In genomic region chr8:126908805-126909204, GRCm38 (mm10) we compare ENCODE assay signal across 10 mouse cellular contexts. TPM values are rescaled to one million over a fixed set of nuclear protein-coding genes. Genes with fewer than 3 reads are reported as not detected.
DNase-seq lines count a peak whose midpoint lies in the region; ATAC-seq and TF ChIP-seq lines count a peak whose summit lies in the region.
"Had no signal": no experiment of that assay in that cellular context is flagged by ENCODE, and none has a peak within 500 bp of the region (broad histone marks: within the 10 kb centered on the region; RNA-seq: fewer than 3 reads in every experiment).

No protein-coding gene starts in this region.

- H3K9me3 ChIP-seq in kidney, embryonic 14.5 days (ENCODE audit: control insufficient read depth, low read length), result no peaks in the 10 kb centered on the region
- H3K9me3 ChIP-seq in intestine, embryonic 16.5 days (ENCODE audit: control insufficient read depth, low read length), result no peaks in the 10 kb centered on the region
- no peaks in the 10 kb centered on the region for H3K9me3 ChIP-seq in hindbrain, postnatal 0 days (ENCODE audit: low read length)

- no peaks in the 10 kb centered on the region for H3K36me3 ChIP-seq in kidney, embryonic 14.5 days (ENCODE audit: control insufficient read depth, insufficient read depth, low read length)
- no peaks in the 10 kb centered on the region for H3K36me3 ChIP-seq in intestine, embryonic 16.5 days (ENCODE audit: control insufficient read depth, insufficient read depth, low read length)
- no peaks in the 10 kb centered on the region for H3K36me3 ChIP-seq in macrophage (ENCODE audit: inconsistent target)
- no peaks in the 10 kb centered on the region for H3K36me3 ChIP-seq in hindbrain, postnatal 0 days (ENCODE audit: insufficient read depth, low read length)

- H3K4me1 ChIP-seq in kidney, embryonic 14.5 days (ENCODE audit: control insufficient read depth, insufficient read depth, low read length), result 0 out of 2 replicates have a peak, but pooled peaks cover 8% of the 10 kb centered on the region
- peaks cover 30% of the 10 kb centered on the region for H3K4me1 ChIP-seq in intestine, embryonic 16.5 days (ENCODE audit: control insufficient read depth, insufficient read depth, low read length)
- H3K4me1 ChIP-seq in hindbrain, postnatal 0 days (ENCODE audit: insufficient read depth, low read length), result peaks cover 16% of the 10 kb centered on the region

- no peaks in the 10 kb centered on the region for H3K79me2 ChIP-seq in macrophage (ENCODE audit: inconsistent target)

- H3K4me3 ChIP-seq in kidney, embryonic 14.5 days (ENCODE audit: low read length), result no peak overlapping the region
- no peak overlapping the region for H3K4me3 ChIP-seq in intestine, embryonic 16.5 days (ENCODE audit: low read length)
- no peak overlapping the region for H3K4me3 ChIP-seq in macrophage (ENCODE audit: inconsistent target)
- H3K4me3 ChIP-seq in hindbrain, postnatal 0 days (ENCODE audit: low read length), result no peak overlapping the region
- H3K4me3 ChIP-seq: myocyte had no signal

- H3K27ac ChIP-seq in kidney, embryonic 14.5 days (ENCODE audit: low read depth, low read length), result no peak overlapping the region
- 0 out of 2 replicates have a peak overlapping the region, but pooled peaks have one; percentile 15 for H3K27ac ChIP-seq in intestine, embryonic 16.5 days (ENCODE audit: low read length)
- peak overlapping the region; percentile 75 for H3K27ac ChIP-seq in macrophage
- H3K27ac ChIP-seq in hindbrain, postnatal 0 days, result no peak overlapping the region

- ATAC-seq in kidney, embryonic 14.5 days (ENCODE audit: low FRiP score, low TSS enrichment), result no peak
- peak; percentile 44 for ATAC-seq in intestine, embryonic 16.5 days
- no peak for ATAC-seq in hindbrain, postnatal 0 days

- no peak for TF ChIP-seq CTCF in hindbrain, postnatal 0 days (IDR thresholded peaks at IDR 0.05; ENCODE audit: low read depth)

- no peaks in the 10 kb centered on the region for H3K27me3 ChIP-seq in kidney, embryonic 14.5 days (ENCODE audit: control insufficient read depth, insufficient read depth, low read length)
- H3K27me3 ChIP-seq in intestine, embryonic 16.5 days (replicated peaks; ENCODE audit: control insufficient read depth, insufficient read depth, low read length), result no peaks in the 10 kb centered on the region
- H3K27me3 ChIP-seq in hindbrain, postnatal 0 days (ENCODE audit: insufficient read depth, low read length), result no peaks in the 10 kb centered on the region

- no peak overlapping the region for H3K4me2 ChIP-seq in kidney, embryonic 14.5 days (replicated peaks; ENCODE audit: low read depth, low read length)
- H3K4me2 ChIP-seq in intestine, embryonic 16.5 days (ENCODE audit: low read depth, low read length), result no peak overlapping the region
- no peak overlapping the region for H3K4me2 ChIP-seq in hindbrain, postnatal 0 days (ENCODE audit: low read depth, low read length)

- 57% methylated on average over 6 of the region's 6 CpGs for WGBS in kidney, embryonic 14.5 days
- WGBS in intestine, embryonic 16.5 days, result 72% methylated on average over 6 of the region's 6 CpGs
- 3% methylated on average over 6 of the region's 6 CpGs for WGBS in macrophage (ENCODE audit: missing documents)
- 78% methylated on average over 6 of the region's 6 CpGs for WGBS in hindbrain, postnatal 0 days

- H3K9ac ChIP-seq in kidney, embryonic 14.5 days (ENCODE audit: low read depth, low read length), result no peak overlapping the region
- H3K9ac ChIP-seq in intestine, embryonic 16.5 days (ENCODE audit: low read depth, low read length), result 0 out of 2 replicates have a peak overlapping the region, but pooled peaks have one; percentile 53
- H3K9ac ChIP-seq in hindbrain, postnatal 0 days (replicated peaks; ENCODE audit: low read length), result no peak overlapping the region

- intact Hi-C loops in left cerebral cortex, postnatal 25 days (cut with DNase I), result loop anchor here (5.0 kb wide), 1 partner anchor 172 kb away; no protein-coding TSS in a partner anchor

- peak; percentile 44 for DNase-seq in kidney, adult 11 months
- peak; percentile 31 for DNase-seq in MEL-GATA-1-ER (ENCODE audit: extremely low read depth, low read depth)
- DNase-seq in Muller cell, postnatal 12 days (ENCODE audit: inconsistent ontology term), result no peak
- DNase-seq in hindbrain, postnatal 0 days (ENCODE audit: low spot score), result no peak
- DNase-seq in left cerebral cortex, postnatal 25 days (ENCODE audit: low spot score in 2 of 2), result no peak
- DNase-seq: cerebellum, adult 2 months had no signal

RNA-seq across cellular contexts. Expression of gene Tomm20, which starts 36.8 kb away (rescaled TPM):
- 262 and 292 TPM in 2 replicates for polyA plus RNA-seq in kidney, embryonic 14.5 days (2014; fragmentation: Nextera tagmentation; extraction: Ambion mirVana)
- polyA plus RNA-seq in intestine, embryonic 16.5 days (2015; fragmentation: Nextera tagmentation; extraction: Ambion mirVana), result 314 and 329 TPM in 2 replicates
- 10 to 100 TPM in 25 of 26 experiments, 1 to 10 TPM in 1; 9.7 to 33.1 (median 19.9) TPM for total RNA-seq in macrophage (2018; cell fraction: chromatin; rRNA removed)
- 100 to 1,000 TPM in 7 of 26 experiments, 10 to 100 TPM in 19; 61.8 to 120 (median 90.0) TPM for total RNA-seq in macrophage (2018; cell fraction: cytosol; rRNA removed)
- 10 to 100 TPM in 25 of 26 experiments, 1 to 10 TPM in 1; 9.4 to 40.6 (median 20.4) TPM for total RNA-seq in macrophage (2018; cell fraction: nucleus; rRNA removed)
- polyA plus RNA-seq in macrophage (2018), result 73.9 to 174 TPM (median 109 TPM) in 3 replicates
- 125 and 141 TPM in 2 replicates for total RNA-seq in hindbrain, postnatal 0 days (2014; rRNA removed)
- 224 and 232 TPM in 2 replicates for polyA plus RNA-seq in hindbrain, postnatal 0 days (2015; fragmentation: Nextera tagmentation; extraction: Ambion mirVana)
- 100 to 1,000 TPM; 174 to 189 TPM for total RNA-seq in left cerebral cortex, postnatal 25 days (2021)

Comparison
In these comparisons a context has a peak if more than half of its experiments do, and no peak if none do; other contexts are left out.
1. DNase-seq: peak in kidney, adult 11 months (single experiment) and MEL-GATA-1-ER (single experiment); none in Muller cell, postnatal 12 days (single experiment), hindbrain, postnatal 0 days (single experiment) and left cerebral cortex, postnatal 25 days (0 of 2).
2. H3K27ac ChIP-seq: peak in intestine, embryonic 16.5 days (single experiment) and macrophage (single experiment); none in kidney, embryonic 14.5 days (single experiment) and hindbrain, postnatal 0 days (single experiment).